Mouse (Mus musculus) ES-Bruce4 (cell line): Measurements from ENCODE around the gene Coa7. TPM values are rescaled to one million over a fixed set of nuclear protein-coding genes. Genes with fewer than 3 reads are reported as not detected.

Experiments
- H3K27ac ChIP-seq: 2 replicates; pipeline ENCODE4 v1.5.1; 2012; ENCODE audit warnings: low read length, inconsistent platforms; ENCODE audit not compliant: insufficient read depth
- H3K27me3 ChIP-seq: 2 replicates; pipeline ENCODE4 v1.6.1; 2012; ENCODE audit warnings: mild to moderate bottlenecking, low read length, inconsistent platforms; ENCODE audit not compliant: control insufficient read depth, poor library complexity, insufficient read depth, severe bottlenecking
- H3K36me3 ChIP-seq: 2 replicates; pipeline ENCODE4 v1.6.1; 2012; ENCODE audit warnings: inconsistent platforms, mild to moderate bottlenecking, low read length, moderate library complexity; ENCODE audit not compliant: control insufficient read depth, poor library complexity, insufficient read depth, severe bottlenecking
- H3K4me1 ChIP-seq: one replicate; pipeline ENCODE4 v1.8.1; 2011; ENCODE audit warnings: low read length; ENCODE audit not compliant: control insufficient read depth, insufficient read depth
- H3K4me3 ChIP-seq: 2 replicates; pipeline ENCODE4 v1.5.1; 2011; ENCODE audit warnings: low read depth, mild to moderate bottlenecking, low read length
- H3K9ac ChIP-seq: 2 replicates; pipeline ENCODE4 v1.6.1; 2012; ENCODE audit warnings: low read depth, mild to moderate bottlenecking, inconsistent platforms; ENCODE audit not compliant: poor library complexity, severe bottlenecking
- H3K9me3 ChIP-seq: replicated peaks from 2 replicates; pipeline ENCODE4 v1.6.1; 2012; ENCODE audit warnings: mild to moderate bottlenecking, low read length, inconsistent platforms; ENCODE audit not compliant: control insufficient read depth, poor library complexity, insufficient read depth, severe bottlenecking
- CTCF ChIP-seq: IDR thresholded peaks from one replicate; pipeline ENCODE4 v1.8.1; 2011; ENCODE audit warnings: low read depth, low read length
- EP300 ChIP-seq: IDR thresholded peaks from 2 replicates; pipeline ENCODE4 v1.6.1; 2011; ENCODE audit warnings: low read depth, low read length; ENCODE audit not compliant: insufficient read depth
- POLR2A ChIP-seq: IDR thresholded peaks from one replicate; pipeline ENCODE4 v1.8.1; 2011; ENCODE audit warnings: low read length; ENCODE audit not compliant: insufficient read depth
- polyA plus RNA-seq: library from polyadenylated mRNA; stranded (reverse); fragments of >200 nt; gene quantifications from 2 replicates; pipeline ENCODE4 v1.2.4, GENCODE M21; 2011; ENCODE audit warnings: low read depth; ENCODE audit not compliant: missing spikeins, insufficient read depth, insufficient read length

Coa7 gene
- polyA plus RNA-seq, 1 experiment = 62.0 TPM

GRCm38 (mm10) chr4:108357458-108357857, 29.5 kb downstream of the Coa7 start:
- Histone ChIP-seq H3K9me3 (no peaks in the 10 kb centered on the region), H3K4me1 (peaks cover 12% of the 10 kb centered on the region), H3K4me3 (no peak overlapping the region), H3K27ac (no peak overlapping the region), H3K9ac (no peak overlapping the region), H3K27me3 (no peaks in the 10 kb centered on the region), H3K36me3 (no peaks in the 10 kb centered on the region)
- TF ChIP-seq EP300 = no peak
- TF ChIP-seq CTCF = no peak
- TF ChIP-seq POLR2A = no peak

GRCm38 (mm10) chr4:108358498-108358897, 30.6 kb downstream of the Coa7 start:
- no peaks in the 10 kb centered on the region for H3K36me3 ChIP-seq
- no peak overlapping the region for H3K4me3 ChIP-seq
- H3K9ac ChIP-seq = no peak overlapping the region
- H3K4me1 ChIP-seq = peaks cover 13% of the 10 kb centered on the region
- TF ChIP-seq POLR2A = no peak
- TF ChIP-seq EP300 = no peak
- TF ChIP-seq CTCF = no peak
- no peaks in the 10 kb centered on the region for H3K9me3 ChIP-seq
- H3K27me3 ChIP-seq = no peaks in the 10 kb centered on the region
- no peak overlapping the region for H3K27ac ChIP-seq

- H3K9ac ChIP-seq = no peak overlapping the region
These were observed 32.5 kb downstream of the Coa7 start for GRCm38 (mm10) chr4:108360136-108361055.

GRCm38 (mm10) chr4:108362321-108363261, 34.7 kb downstream of the Coa7 start:
- Histone ChIP-seq H3K27me3 (no peaks in the 10 kb centered on the region), H3K27ac (peak overlapping the region; percentile 86), H3K4me1 (peaks cover 17% of the 10 kb centered on the region), H3K9ac (peak overlapping the region; percentile 51), H3K36me3 (no peaks in the 10 kb centered on the region), H3K4me3 (peak overlapping the region; percentile 15), H3K9me3 (no peaks in the 10 kb centered on the region)
- TF ChIP-seq EP300 (peak; percentile 84), POLR2A (no peak), CTCF (no peak)

More at GRCm38 (mm10) chr4:108360136-108361055, 32.5 kb downstream of the Coa7 start:
- TF ChIP-seq EP300 (no peak), CTCF (no peak), POLR2A (no peak)
- H3K27me3 ChIP-seq = no peaks in the 10 kb centered on the region
- 0 out of 2 replicates have a peak overlapping the region, but pooled peaks have one; percentile 7 for H3K4me3 ChIP-seq
- peaks cover 17% of the 10 kb centered on the region for H3K4me1 ChIP-seq
- H3K36me3 ChIP-seq = no peaks in the 10 kb centered on the region
- no peaks in the 10 kb centered on the region for H3K9me3 ChIP-seq
- H3K27ac ChIP-seq = no peak overlapping the region

- peak overlapping the region; percentile 86 for H3K27ac ChIP-seq
- H3K9me3 ChIP-seq = no peaks in the 10 kb centered on the region
- H3K9ac ChIP-seq = peak overlapping the region; percentile 51
- H3K36me3 ChIP-seq = no peaks in the 10 kb centered on the region
- H3K4me3 ChIP-seq = no peak overlapping the region
- peaks cover 14% of the 10 kb centered on the region for H3K4me1 ChIP-seq
- TF ChIP-seq EP300 (no peak), CTCF (no peak), POLR2A (no peak)
- no peaks in the 10 kb centered on the region for H3K27me3 ChIP-seq
These were observed 35.6 kb downstream of the Coa7 start for GRCm38 (mm10) chr4:108363355-108364110.
